Mouse (Mus musculus) lung, embryonic 16.5 days (tissue): ENCODE data around the gene Lims1. TPM values are rescaled to one million over a fixed set of nuclear protein-coding genes. Genes with fewer than 3 reads are reported as not detected.

Experiments
- ATAC-seq: fragments of 200-750 bp; cut with Nextera tagmentation; 2 replicates; pipeline ENCODE4 v1.8.0; 2017; ENCODE audit warnings: low read depth, mild to moderate bottlenecking, moderate library complexity
- H3K27ac ChIP-seq: fragments of 300-500 bp; sonication (generic); 2 replicates; pipeline ENCODE4 v1.5.1; 2014; ENCODE audit warnings: mild to moderate bottlenecking, control low read depth, low read length
- H3K27me3 ChIP-seq: fragments of 300-500 bp; sonication (generic); 2 replicates; pipeline ENCODE4 v1.6.1; 2014; ENCODE audit warnings: low read depth, low read length, mixed read lengths; ENCODE audit not compliant: control insufficient read depth, insufficient read depth
- H3K36me3 ChIP-seq: fragments of 300-500 bp; sonication (generic); 2 replicates; pipeline ENCODE4 v1.6.1; 2014; ENCODE audit warnings: low read length; ENCODE audit not compliant: control insufficient read depth, insufficient read depth
- H3K4me1 ChIP-seq: fragments of 300-500 bp; sonication (generic); replicated peaks from 2 replicates; pipeline ENCODE4 v1.6.1; 2014; ENCODE audit warnings: low read length, mixed read lengths; ENCODE audit not compliant: control insufficient read depth, insufficient read depth
- H3K4me2 ChIP-seq: fragments of 300-500 bp; sonication (generic); 2 replicates; pipeline ENCODE4 v1.6.1; 2014; ENCODE audit warnings: low read depth, low read length, control low read depth
- H3K4me3 ChIP-seq: fragments of 300-500 bp; sonication (generic); 2 replicates; pipeline ENCODE4 v1.5.1; 2014; ENCODE audit warnings: mild to moderate bottlenecking, low read length, control low read depth
- H3K9ac ChIP-seq: fragments of 300-500 bp; sonication (generic); 2 replicates; pipeline ENCODE4 v1.6.1; 2014; ENCODE audit warnings: low read length, control low read depth
- H3K9me3 ChIP-seq: fragments of 300-500 bp; sonication (generic); 2 replicates; pipeline ENCODE4 v1.6.1; 2016; ENCODE audit warnings: low read length; ENCODE audit not compliant: control insufficient read depth
- WGBS: fragments of 180-500 bp; shearing (Covaris S2); extraction: QIAGEN DNeasy Blood & Tissue Kit; methylation state at CpG from one replicate; pipeline ENCODE4 v1.1.7; 2014; 5-methylcytosine and 5-hydroxymethylcytosine counted together
- polyA plus RNA-seq: library from polyadenylated mRNA; unstranded; fragments of >200 nt; fragmentation: Nextera tagmentation; extraction: Ambion mirVana; gene quantifications from 2 replicates; pipeline ENCODE4 v1.2.1, GENCODE M21; 2015

Lims1 gene
- polyA plus RNA-seq, 1 experiment from 2014 or later = 237 TPM

DNA sequence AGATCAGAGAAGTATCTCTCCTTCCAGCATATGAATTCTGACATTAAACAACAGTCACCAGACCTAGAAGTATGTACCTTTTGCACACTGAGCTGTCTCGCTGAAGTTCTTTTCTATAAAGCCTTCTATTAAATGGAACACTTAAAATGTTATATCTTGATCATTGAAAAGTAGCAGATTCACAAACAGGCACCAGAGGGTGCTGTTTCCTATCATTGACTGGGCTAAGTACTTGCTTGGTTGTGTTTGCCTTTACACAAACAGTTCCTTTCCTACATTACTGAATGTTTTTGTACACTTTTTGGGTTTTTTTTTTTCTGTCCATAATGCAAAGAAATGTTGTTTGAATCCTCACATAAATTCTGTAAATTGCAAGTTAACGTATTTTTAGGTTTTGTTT is 35.9 kb downstream of the Lims1 start:
- no peak for ATAC-seq
- H3K9ac ChIP-seq = no peak overlapping the region
- no peaks in the 10 kb centered on the region for H3K9me3 ChIP-seq
- H3K4me2 ChIP-seq = no peak overlapping the region
- peaks cover 13% of the 10 kb centered on the region for H3K4me1 ChIP-seq
- H3K27ac ChIP-seq = no peak overlapping the region
- no peaks in the 10 kb centered on the region for H3K36me3 ChIP-seq
- H3K27me3 ChIP-seq = no peaks in the 10 kb centered on the region
- 75% methylated on average over 2 of the region's 2 CpGs for WGBS
- no peak overlapping the region for H3K4me3 ChIP-seq

DNA sequence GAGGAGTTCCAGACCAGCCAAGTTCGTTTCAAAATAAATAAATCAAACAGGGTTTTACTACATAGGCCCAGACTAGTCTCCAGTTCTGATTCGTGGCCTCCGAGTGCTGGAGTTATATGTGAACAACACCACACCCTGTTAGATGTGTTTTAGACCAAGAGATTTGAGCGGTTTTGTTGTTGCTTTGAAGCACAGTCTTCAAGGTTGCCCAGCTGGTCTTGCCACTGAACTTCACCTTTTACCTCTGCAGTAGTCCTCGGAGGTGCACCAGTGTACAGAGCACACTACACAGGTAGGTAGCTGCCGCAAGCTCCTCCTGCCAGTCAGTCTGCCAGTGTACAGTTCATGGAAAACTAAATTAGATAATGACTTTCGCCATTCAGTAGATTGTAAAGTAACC is 36.7 kb downstream of the Lims1 start:
- Histone ChIP-seq H3K4me3 (no peak overlapping the region), H3K27ac (no peak overlapping the region), H3K4me1 (peaks cover 20% of the 10 kb centered on the region), H3K36me3 (no peaks in the 10 kb centered on the region), H3K4me2 (no peak overlapping the region), H3K9me3 (no peaks in the 10 kb centered on the region), H3K27me3 (no peaks in the 10 kb centered on the region), H3K9ac (no peak overlapping the region)
- 76% methylated on average over 7 of the region's 7 CpGs for WGBS
- no peak for ATAC-seq

DNA sequence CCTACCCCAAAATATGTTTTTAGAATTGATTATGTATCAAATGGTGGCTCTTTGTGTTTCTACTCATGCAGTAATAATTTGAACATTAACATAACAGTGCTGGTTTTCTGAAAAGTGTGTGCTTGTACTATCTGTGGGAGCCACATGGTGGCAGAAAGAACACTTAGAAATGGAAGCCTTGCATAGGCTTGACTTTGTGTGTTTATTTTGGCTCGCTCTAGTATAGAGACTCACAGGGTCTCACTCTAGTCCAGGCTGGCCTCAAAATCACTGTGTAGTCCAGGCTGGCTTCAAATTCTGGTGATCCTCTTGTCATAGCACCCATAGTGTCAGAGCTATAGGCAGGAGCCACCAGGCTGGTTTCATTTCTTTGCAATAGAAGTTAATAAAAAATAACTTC is 39.5 kb downstream of the Lims1 start:
- H3K9ac ChIP-seq = no peak overlapping the region
- 19% methylated on average over 1 of the region's 1 CpGs for WGBS
- no peaks in the 10 kb centered on the region for H3K36me3 ChIP-seq
- H3K4me3 ChIP-seq = no peak overlapping the region
- ATAC-seq = peak; percentile 79
- no peaks in the 10 kb centered on the region for H3K27me3 ChIP-seq
- peaks cover 24% of the 10 kb centered on the region for H3K4me1 ChIP-seq
- no peaks in the 10 kb centered on the region for H3K9me3 ChIP-seq
- peak overlapping the region; percentile 21; the same call in 1 of the 2 replicates for H3K27ac ChIP-seq
- H3K4me2 ChIP-seq = no peak overlapping the region

- no peaks in the 10 kb centered on the region for H3K9me3 ChIP-seq
- peak overlapping the region; percentile 86 for H3K27ac ChIP-seq
- peak; percentile 64 for ATAC-seq
- no peak overlapping the region; the same call in 1 of the 2 replicates for H3K9ac ChIP-seq
- H3K36me3 ChIP-seq = no peaks in the 10 kb centered on the region
- WGBS = 54% methylated on average over 5 of the region's 5 CpGs
- no peak overlapping the region for H3K4me3 ChIP-seq
- no peaks in the 10 kb centered on the region for H3K27me3 ChIP-seq
- H3K4me1 ChIP-seq = peaks cover 32% of the 10 kb centered on the region
- no peak overlapping the region for H3K4me2 ChIP-seq
Measured at GRCm38 (mm10) chr10:58364770-58365515, 41.7 kb downstream of the Lims1 start.

- H3K27ac ChIP-seq = peak overlapping the region; percentile 62
- H3K9ac ChIP-seq = no peak overlapping the region
- H3K9me3 ChIP-seq = no peaks in the 10 kb centered on the region
- ATAC-seq = no peak
- H3K4me3 ChIP-seq = no peak overlapping the region
- H3K36me3 ChIP-seq = no peaks in the 10 kb centered on the region
- no peaks in the 10 kb centered on the region for H3K27me3 ChIP-seq
- 76% methylated on average over 7 of the region's 7 CpGs for WGBS
- H3K4me1 ChIP-seq = peaks cover 44% of the 10 kb centered on the region
- no peak overlapping the region for H3K4me2 ChIP-seq
Measured at GRCm38 (mm10) chr10:58368791-58369706, 45.8 kb downstream of the Lims1 start.

GRCm38 (mm10) chr10:58369707-58370093 is 46.4 kb downstream of the Lims1 start:
- no peak overlapping the region for H3K4me3 ChIP-seq
- H3K4me1 ChIP-seq = peaks cover 39% of the 10 kb centered on the region
- no peak overlapping the region for H3K4me2 ChIP-seq
- no peak for ATAC-seq
- no peaks in the 10 kb centered on the region for H3K27me3 ChIP-seq
- no peaks in the 10 kb centered on the region for H3K36me3 ChIP-seq
- no peaks in the 10 kb centered on the region for H3K9me3 ChIP-seq
- H3K9ac ChIP-seq = no peak overlapping the region
- peak overlapping the region; percentile 62 for H3K27ac ChIP-seq
- 28% methylated on average over 3 of the region's 3 CpGs for WGBS

DNA sequence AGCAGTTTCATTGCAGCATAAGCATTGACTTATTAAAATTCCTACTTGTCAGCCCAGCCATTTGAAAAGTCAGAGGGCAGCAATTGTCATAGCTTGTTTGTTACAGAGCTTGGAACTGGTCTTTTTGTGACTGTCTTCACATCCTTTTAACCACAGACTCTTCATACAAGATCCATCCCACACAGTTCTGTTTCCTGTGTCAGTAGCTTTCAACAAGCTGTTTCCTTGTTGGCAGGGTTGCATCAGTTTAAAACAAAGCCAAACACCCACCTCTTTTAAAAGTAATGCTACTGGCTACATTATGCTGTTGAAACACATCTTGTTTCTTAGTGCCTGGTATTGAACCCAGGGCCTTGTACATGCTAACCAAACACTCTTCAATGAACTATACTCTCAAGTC is 46.9 kb downstream of the Lims1 start:
- Histone ChIP-seq H3K4me1 (peaks cover 34% of the 10 kb centered on the region), H3K4me2 (no peak overlapping the region), H3K27ac (peak overlapping the region; percentile 85), H3K4me3 (no peak overlapping the region), H3K27me3 (no peaks in the 10 kb centered on the region), H3K36me3 (no peaks in the 10 kb centered on the region), H3K9ac (no peak overlapping the region), H3K9me3 (no peaks in the 10 kb centered on the region)
- ATAC-seq = no peak; the same call in 1 of the 2 replicates

DNA sequence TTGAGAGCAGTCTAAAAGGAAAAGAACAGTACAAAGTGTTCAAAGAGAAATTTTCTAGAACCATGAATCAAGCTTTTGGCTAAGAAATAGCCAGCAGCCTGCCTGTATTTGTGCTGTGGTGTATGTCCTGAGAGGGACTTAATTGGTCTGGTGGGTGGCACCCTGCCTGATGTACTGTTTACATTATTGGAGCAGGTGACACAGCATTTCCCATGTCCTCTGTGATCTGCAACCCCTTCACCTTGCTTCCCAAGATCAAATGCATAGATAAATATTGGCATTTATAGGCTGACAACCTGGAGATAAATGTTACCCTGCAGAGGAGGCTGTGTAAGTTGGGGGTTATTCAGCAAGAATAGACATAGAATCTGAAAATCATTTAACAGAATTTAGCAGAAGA is 47.3 kb downstream of the Lims1 start:
- Histone ChIP-seq H3K4me1 (peaks cover 30% of the 10 kb centered on the region), H3K27ac (peak overlapping the region; percentile 85)

GRCm38 (mm10) chr10:58371279-58371842 is 48.1 kb downstream of the Lims1 start:
- Histone ChIP-seq H3K36me3 (no peaks in the 10 kb centered on the region), H3K27me3 (no peaks in the 10 kb centered on the region), H3K9me3 (no peaks in the 10 kb centered on the region), H3K4me1 (peaks cover 30% of the 10 kb centered on the region), H3K4me2 (peak overlapping the region; percentile 42), H3K9ac (peak overlapping the region; percentile 40), H3K27ac (peak overlapping the region; percentile 85), H3K4me3 (peak overlapping the region; percentile 29)
- 28% methylated on average over 14 of the region's 14 CpGs for WGBS
- peak; percentile 72 for ATAC-seq

More for the DNA sequence above, 47.3 kb downstream of the Lims1 start:
- Histone ChIP-seq H3K4me3 (no peak overlapping the region), H3K4me2 (no peak overlapping the region), H3K27me3 (no peaks in the 10 kb centered on the region), H3K9me3 (no peaks in the 10 kb centered on the region), H3K36me3 (no peaks in the 10 kb centered on the region), H3K9ac (no peak overlapping the region)
- no peak for ATAC-seq
